Mouse (Mus musculus): ENCODE measurements around the gene Serpini1. TPM values are rescaled to one million over a fixed set of nuclear protein-coding genes. Genes with fewer than 3 reads are reported as not detected.

Serpini1 gene
- 10 to 100 TPM; 18.5 to 20.3 TPM for total RNA-seq (2023)

GRCm38 (mm10) chr3:75557292-75557691 is at the start of gene Serpini1:
Serpini1 (plus strand) TSS chr3:75557547.

GRCm38 (mm10) chr3:75556695-75557291 is 554 bp upstream of the Serpini1 start, which contains the start of gene Pdcd10:
Pdcd10 (minus strand) TSS chr3:75556856.

Other genes starting within 250 kb of the Serpini1 start
- gene Wdr49, start 75.4 kb upstream of the Serpini1 start, total RNA-seq (2023): under 1 TPM; 0.42 to 0.55 TPM
- 100 to 1,000 TPM; 114 to 119 TPM for gene Pdcd10, start 691 bp upstream of the Serpini1 start, total RNA-seq (2023)
- not detected for gene Gm29133, start 190.7 kb downstream of the Serpini1 start, total RNA-seq (2023)